Comparison of ENCODE assay signal across 30 mouse cellular contexts in the genomic region with DNA sequence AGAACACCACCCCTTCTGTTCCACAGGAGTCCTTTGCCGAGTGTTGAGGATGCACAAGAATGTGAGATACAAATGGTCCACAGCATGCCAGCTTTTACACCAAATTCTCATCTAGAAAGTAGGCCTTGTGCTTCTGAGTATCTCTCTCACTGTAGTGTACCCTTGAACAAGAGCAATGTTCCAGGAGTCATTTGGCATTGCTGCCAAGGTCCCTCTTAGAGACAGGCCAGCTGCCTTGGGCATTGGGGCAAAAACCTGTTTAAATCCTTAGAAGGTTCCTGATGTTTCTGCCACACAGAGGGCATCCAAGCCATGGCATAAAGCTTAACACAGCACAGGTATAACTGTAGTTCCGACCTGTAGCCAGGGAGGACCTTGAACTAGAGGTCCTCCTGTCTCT.
"Had no signal": no experiment of that assay in that cellular context is flagged by ENCODE, and none has a peak within 500 bp of the region (broad histone marks: within the 10 kb centered on the region; RNA-seq: fewer than 3 reads in every experiment).

No protein-coding gene starts in this region.

- H3K4me3 ChIP-seq: heart, adult 2 months; heart, embryonic 10.5 days; heart, embryonic 12.5 days; heart, embryonic 13.5 days; heart, embryonic 15.5 days; hindbrain, embryonic 10.5 days; hindbrain, embryonic 12.5 days; hindbrain, embryonic 13.5 days; hindbrain, embryonic 15.5 days; intestine, embryonic 15.5 days; layer of hippocampus, adult 2 months; left cerebral cortex, adult 2 months had no signal

- H3K9me3 ChIP-seq: heart, embryonic 10.5 days; hindbrain, embryonic 15.5 days; intestine, embryonic 15.5 days had no signal

- H3K27ac ChIP-seq: heart, adult 2 months; heart, embryonic 10.5 days; heart, embryonic 13.5 days; heart, embryonic 15.5 days; hindbrain, embryonic 10.5 days; hindbrain, embryonic 12.5 days; hindbrain, postnatal 0 days; intestine, embryonic 15.5 days; kidney, postnatal 0 days; layer of hippocampus, adult 2 months; left cerebral cortex, adult 2 months had no signal

- H3K4me2 ChIP-seq: heart, embryonic 11.5 days; heart, embryonic 12.5 days; heart, embryonic 13.5 days; heart, embryonic 15.5 days; hindbrain, embryonic 12.5 days; hindbrain, embryonic 13.5 days; hindbrain, embryonic 14.5 days; hindbrain, embryonic 15.5 days; intestine, embryonic 15.5 days had no signal

- H3K4me1 ChIP-seq: heart, embryonic 10.5 days; heart, embryonic 12.5 days; heart, embryonic 13.5 days; heart, embryonic 15.5 days; hindbrain, embryonic 12.5 days; hindbrain, embryonic 15.5 days; intestine, embryonic 15.5 days had no signal

- ATAC-seq: hindbrain, embryonic 16.5 days; hindbrain, postnatal 0 days; inflammation-experienced regulatory T-cells, adult 6 months; intestine, embryonic 15.5 days; intestine, embryonic 16.5 days; intestine, postnatal 0 days had no signal

- H3K9ac ChIP-seq: heart, embryonic 12.5 days; heart, embryonic 13.5 days; heart, embryonic 15.5 days; hindbrain, embryonic 12.5 days; hindbrain, embryonic 13.5 days; hindbrain, embryonic 14.5 days; hindbrain, embryonic 15.5 days; intestine, embryonic 15.5 days had no signal

- H3K27me3 ChIP-seq: heart, embryonic 12.5 days; heart, embryonic 13.5 days; heart, embryonic 15.5 days; hindbrain, embryonic 12.5 days; hindbrain, embryonic 13.5 days; hindbrain, embryonic 15.5 days; intestine, embryonic 15.5 days had no signal

- DNase-seq: heart, adult 2 months; heart, postnatal 10 days; heart, postnatal 14 days; heart, postnatal 36 days; heart, postnatal 4 days; kidney, adult 11 months; kidney, postnatal 10 days; kidney, postnatal 14 days; kidney, postnatal 4 days; layer of hippocampus, adult 9-11 months; layer of hippocampus, postnatal 36 days had no signal
